In genomic region chr9:58817676-58818075, GRCm38 (mm10) we compare ENCODE assay signal across 21 mouse cellular contexts. TPM values are rescaled to one million over a fixed set of nuclear protein-coding genes. Genes with fewer than 3 reads are reported as not detected.
DNase-seq lines count a peak whose midpoint lies in the region; ATAC-seq lines count a peak whose summit lies in the region.
"Had no signal": no experiment of that assay in that cellular context is flagged by ENCODE, and none has a peak within 500 bp of the region (broad histone marks: within the 10 kb centered on the region; RNA-seq: fewer than 3 reads in every experiment).

No protein-coding gene starts in this region.

- WGBS in heart, embryonic 13.5 days: 15% methylated on average over 3 of the region's 3 CpGs

- H3K9ac ChIP-seq in heart, embryonic 13.5 days: 0 out of 2 replicates have a peak overlapping the region, but pooled peaks have one; percentile 24
- H3K9ac ChIP-seq: embryonic facial prominence, embryonic 12.5 days; forebrain, embryonic 13.5 days; hindbrain, embryonic 13.5 days had no signal

- no peaks in the 10 kb centered on the region for H3K9me3 ChIP-seq in heart, embryonic 13.5 days
- H3K9me3 ChIP-seq: embryonic facial prominence, embryonic 12.5 days; forebrain, embryonic 13.5 days; hindbrain, embryonic 13.5 days; limb, embryonic 10.5 days had no signal

- peaks cover 70% of the 10 kb centered on the region for H3K27me3 ChIP-seq in heart, embryonic 13.5 days (replicated peaks)

- peaks cover 81% of the 10 kb centered on the region for H3K4me1 ChIP-seq in heart, embryonic 13.5 days

- no peaks in the 10 kb centered on the region for H3K36me3 ChIP-seq in heart, embryonic 13.5 days
- H3K36me3 ChIP-seq: embryonic facial prominence, embryonic 12.5 days; hindbrain, embryonic 13.5 days; limb, embryonic 10.5 days had no signal

- H3K27ac ChIP-seq in heart, embryonic 13.5 days (replicated peaks): peak overlapping the region; percentile 54
- H3K27ac ChIP-seq: embryonic facial prominence, embryonic 12.5 days; forebrain, embryonic 13.5 days; hindbrain, embryonic 13.5 days; limb, embryonic 10.5 days had no signal

- peak; percentile 23 for DNase-seq in gastrocnemius, postnatal 25 days
- DNase-seq in gastrocnemius, postnatal 10 days: no peak
- DNase-seq in heart, adult 18-20 months: peak; percentile 58 to 82
- DNase-seq in heart, postnatal 25 days (ENCODE audit: low spot score): peak; percentile 31
- no peak for DNase-seq in kidney, adult 18-20 months
- DNase-seq in kidney, postnatal 10 days: no peak
- DNase-seq: adrenal gland, postnatal 25 days; cerebellum, adult 2 months; gastrocnemius, postnatal 36 days; lung, adult 18-20 months had no signal

- ATAC-seq in heart, embryonic 13.5 days (ENCODE audit: extremely low read depth, insufficient number of reproducible peaks, low FRiP score, low TSS enrichment): no peak
- ATAC-seq in cerebellum, adult (ENCODE audit: insufficient number of reproducible peaks, low FRiP score, low TSS enrichment): no peak
- ATAC-seq: CD4-positive, CD25-positive, alpha-beta regulatory T cell, adult 4 months; forebrain, embryonic 13.5 days had no signal

- no peak overlapping the region for H3K4me2 ChIP-seq in heart, embryonic 13.5 days
- H3K4me2 ChIP-seq: embryonic facial prominence, embryonic 12.5 days; forebrain, embryonic 13.5 days; hindbrain, embryonic 13.5 days had no signal

- intact Hi-C loops in heart, postnatal 25 days (cut with DNase I): no loop called here

- H3K4me3 ChIP-seq in heart, embryonic 13.5 days: no peak overlapping the region
- H3K4me3 ChIP-seq: embryonic facial prominence, embryonic 12.5 days; erythroblast, embryonic 14.5 days; forebrain, embryonic 13.5 days; hindbrain, embryonic 13.5 days; limb, embryonic 10.5 days had no signal

RNA-seq across cellular contexts. Expression of gene Hcn4, which starts 5.5 kb away (rescaled TPM):
- total RNA-seq in gastrocnemius, postnatal 25 days (2021): 1 to 10 TPM; 1.1 to 2.8 TPM
- under 1 TPM; 0.43 to 0.45 TPM for total RNA-seq in gastrocnemius, postnatal 10 days (2021)
- 1 to 10 TPM; 6.6 to 6.8 TPM for total RNA-seq in heart, adult 18-20 months (2021)
- polyA plus RNA-seq in heart, embryonic 13.5 days (2015; fragmentation: Nextera tagmentation; extraction: Ambion mirVana): 1.3 and 1.8 TPM in 2 replicates
- 1 to 10 TPM; 6.5 to 7.0 TPM for total RNA-seq in heart, postnatal 25 days (2021)
- total RNA-seq: common myeloid progenitor, adult 5-6 weeks; liver, adult 2 months; megakaryocyte-erythroid progenitor cell, adult 5-6 weeks had no signal
- polyA plus RNA-seq: CD4-positive, CD25-positive, alpha-beta regulatory T cell, adult 4 months; erythroblast, embryonic 14.5 days; liver, adult 2 months had no signal

Comparison
In these comparisons a context has a peak if more than half of its experiments do, and no peak if none do; other contexts are left out.
1. DNase-seq: peak in gastrocnemius, postnatal 25 days (single experiment), heart, adult 18-20 months (2 of 2) and heart, postnatal 25 days (single experiment); none in gastrocnemius, postnatal 10 days (single experiment), kidney, adult 18-20 months (single experiment) and kidney, postnatal 10 days (single experiment).